Mouse (Mus musculus): ENCODE results near the gene Meioc. TPM values are rescaled to one million over a fixed set of nuclear protein-coding genes. Genes with fewer than 3 reads are reported as not detected.
A peak's percentile ranks its signal among the peaks of the same experiment; 100 is the strongest.

Meioc gene
- polyA plus RNA-seq, 1 experiment = not detected

GRCm38 (mm10) chr11:102632725-102633124 is 30.8 kb upstream of the Meioc start:
- Histone ChIP-seq H3K4me3 (replicated peaks) (no peak overlapping the region), H3K9me3 (ENCODE audit: control insufficient read depth, low read length) (no peaks in the 10 kb centered on the region), H3K36me3 (ENCODE audit: control insufficient read depth) (no peaks in the 10 kb centered on the region), H3K27me3 (ENCODE audit: control insufficient read depth) (peaks cover 15% of the 10 kb centered on the region), H3K4me1 (ENCODE audit: control insufficient read depth) (no peaks in the 10 kb centered on the region; the same call in 1 of the 2 replicates)
- no peak for TF ChIP-seq GATA1 (IDR thresholded peaks at IDR 0.05; ENCODE audit: low read length)

GRCm38 (mm10) chr11:102633379-102633778 is 30.1 kb upstream of the Meioc start:
- Histone ChIP-seq H3K4me3 (replicated peaks) (peak overlapping the region; percentile 14), H3K9me3 (ENCODE audit: control insufficient read depth, low read length) (no peaks in the 10 kb centered on the region), H3K36me3 (ENCODE audit: control insufficient read depth) (no peaks in the 10 kb centered on the region), H3K27me3 (ENCODE audit: control insufficient read depth) (peaks cover 15% of the 10 kb centered on the region), H3K4me1 (ENCODE audit: control insufficient read depth) (no peaks in the 10 kb centered on the region; the same call in 1 of the 2 replicates)
- no peak for TF ChIP-seq TAL1 (IDR thresholded peaks at IDR 0.05; ENCODE audit: low read length)
- no peak for TF ChIP-seq GATA1 (IDR thresholded peaks at IDR 0.05; ENCODE audit: low read length)

GRCm38 (mm10) chr11:102636887-102637286 is 26.6 kb upstream of the Meioc start:
- Histone ChIP-seq H3K4me3 (replicated peaks) (no peak overlapping the region), H3K4me1 (ENCODE audit: control insufficient read depth) (no peaks in the 10 kb centered on the region; the same call in 1 of the 2 replicates), H3K9me3 (ENCODE audit: control insufficient read depth, low read length) (no peaks in the 10 kb centered on the region), H3K27me3 (ENCODE audit: control insufficient read depth) (peaks cover 15% of the 10 kb centered on the region), H3K36me3 (ENCODE audit: control insufficient read depth) (no peaks in the 10 kb centered on the region)
- TF ChIP-seq TAL1 (IDR thresholded peaks at IDR 0.05; ENCODE audit: low read length) = no peak
- TF ChIP-seq GATA1 (IDR thresholded peaks at IDR 0.05; ENCODE audit: low read length) = no peak

- peaks cover 2% of the 10 kb centered on the region; the same call in 1 of the 2 replicates for H3K27me3 ChIP-seq (ENCODE audit: control insufficient read depth)
- H3K36me3 ChIP-seq (ENCODE audit: control insufficient read depth) = no peaks in the 10 kb centered on the region
- H3K4me1 ChIP-seq (ENCODE audit: control insufficient read depth) = no peaks in the 10 kb centered on the region
- H3K9me3 ChIP-seq (ENCODE audit: control insufficient read depth, low read length) = no peaks in the 10 kb centered on the region
- H3K4me3 ChIP-seq (replicated peaks) = no peak overlapping the region
- TF ChIP-seq TAL1 (IDR thresholded peaks at IDR 0.05; ENCODE audit: low read length) (no peak), GATA1 (IDR thresholded peaks at IDR 0.05; ENCODE audit: low read length) (no peak)
Measured at GRCm38 (mm10) chr11:102643891-102644382, 19.6 kb upstream of the Meioc start.

- Histone ChIP-seq H3K9me3 (ENCODE audit: control insufficient read depth, low read length) (no peaks in the 10 kb centered on the region), H3K36me3 (ENCODE audit: control insufficient read depth) (no peaks in the 10 kb centered on the region), H3K27me3 (ENCODE audit: control insufficient read depth) (peaks cover 4% of the 10 kb centered on the region; the same call in 1 of the 2 replicates), H3K4me1 (ENCODE audit: control insufficient read depth) (no peaks in the 10 kb centered on the region), H3K4me3 (replicated peaks) (no peak overlapping the region)
- TF ChIP-seq TAL1 (IDR thresholded peaks at IDR 0.05; ENCODE audit: low read length) (no peak), GATA1 (IDR thresholded peaks at IDR 0.05; ENCODE audit: low read length) (no peak)
Measured at GRCm38 (mm10) chr11:102646226-102646625, 17.3 kb upstream of the Meioc start.

GRCm38 (mm10) chr11:102647885-102648284 is 15.6 kb upstream of the Meioc start:
- Histone ChIP-seq H3K9me3 (ENCODE audit: control insufficient read depth, low read length) (no peaks in the 10 kb centered on the region), H3K36me3 (ENCODE audit: control insufficient read depth) (no peaks in the 10 kb centered on the region), H3K27me3 (ENCODE audit: control insufficient read depth) (peaks cover 4% of the 10 kb centered on the region; the same call in 1 of the 2 replicates), H3K4me3 (replicated peaks) (no peak overlapping the region), H3K4me1 (ENCODE audit: control insufficient read depth) (no peaks in the 10 kb centered on the region)
- no peak for TF ChIP-seq GATA1 (IDR thresholded peaks at IDR 0.05; ENCODE audit: low read length)
- TF ChIP-seq TAL1 (IDR thresholded peaks at IDR 0.05; ENCODE audit: low read length) = no peak

GRCm38 (mm10) chr11:102651381-102651780 is 12.1 kb upstream of the Meioc start:
- no peak overlapping the region for H3K4me3 ChIP-seq (replicated peaks)
- no peaks in the 10 kb centered on the region for H3K36me3 ChIP-seq (ENCODE audit: control insufficient read depth)
- no peaks in the 10 kb centered on the region for H3K4me1 ChIP-seq (ENCODE audit: control insufficient read depth)
- peaks cover 4% of the 10 kb centered on the region; the same call in 1 of the 2 replicates for H3K27me3 ChIP-seq (ENCODE audit: control insufficient read depth)
- no peaks in the 10 kb centered on the region for H3K9me3 ChIP-seq (ENCODE audit: control insufficient read depth, low read length)
- no peak for TF ChIP-seq TAL1 (IDR thresholded peaks at IDR 0.05; ENCODE audit: low read length)
- TF ChIP-seq GATA1 (IDR thresholded peaks at IDR 0.05; ENCODE audit: low read length) = no peak

GRCm38 (mm10) chr11:102652844-102653243 is 10.7 kb upstream of the Meioc start:
- Histone ChIP-seq H3K4me3 (replicated peaks) (no peak overlapping the region), H3K27me3 (ENCODE audit: control insufficient read depth) (peaks cover 3% of the 10 kb centered on the region; the same call in 1 of the 2 replicates), H3K9me3 (ENCODE audit: control insufficient read depth, low read length) (no peaks in the 10 kb centered on the region), H3K4me1 (ENCODE audit: control insufficient read depth) (no peaks in the 10 kb centered on the region), H3K36me3 (ENCODE audit: control insufficient read depth) (no peaks in the 10 kb centered on the region)
- no peak for TF ChIP-seq TAL1 (IDR thresholded peaks at IDR 0.05; ENCODE audit: low read length)
- no peak for TF ChIP-seq GATA1 (IDR thresholded peaks at IDR 0.05; ENCODE audit: low read length)

GRCm38 (mm10) chr11:102655888-102656287 is 7.6 kb upstream of the Meioc start:
- no peaks in the 10 kb centered on the region for H3K36me3 ChIP-seq (ENCODE audit: control insufficient read depth)
- H3K27me3 ChIP-seq (ENCODE audit: control insufficient read depth) = no peaks in the 10 kb centered on the region; the same call in 1 of the 2 replicates
- no peaks in the 10 kb centered on the region for H3K9me3 ChIP-seq (ENCODE audit: control insufficient read depth, low read length)
- H3K4me3 ChIP-seq (replicated peaks) = no peak overlapping the region
- TF ChIP-seq TAL1 (IDR thresholded peaks at IDR 0.05; ENCODE audit: low read length) = no peak
- TF ChIP-seq GATA1 (IDR thresholded peaks at IDR 0.05; ENCODE audit: low read length) = no peak
- no peaks in the 10 kb centered on the region for H3K4me1 ChIP-seq (ENCODE audit: control insufficient read depth)
